Mouse (Mus musculus) limb, embryonic 12.5 days (tissue): ENCODE data around the gene Hdhd3. TPM values are rescaled to one million over a fixed set of nuclear protein-coding genes. Genes with fewer than 3 reads are reported as not detected.

Source experiments
- ATAC-seq: fragments of 200-750 bp; cut with Nextera tagmentation; 2 replicates; pipeline ENCODE4 v1.8.0; 2017; ENCODE audit warnings: low read depth, moderate TSS enrichment; ENCODE audit not compliant: insufficient number of reproducible peaks, insufficient read depth, low FRiP score, low TSS enrichment
- H3K27ac ChIP-seq: fragments of 300-500 bp; sonication (generic); 2 replicates; pipeline ENCODE4 v1.5.1; 2016; ENCODE audit warnings: mild to moderate bottlenecking, moderate library complexity
- H3K27me3 ChIP-seq: fragments of 300-500 bp; sonication (generic); 2 replicates; pipeline ENCODE4 v1.6.1; 2016; ENCODE audit warnings: mild to moderate bottlenecking, moderate library complexity
- H3K36me3 ChIP-seq: fragments of 300-500 bp; sonication (generic); 2 replicates; pipeline ENCODE4 v1.6.1; 2016; ENCODE audit warnings: mild to moderate bottlenecking, moderate library complexity
- H3K4me1 ChIP-seq: fragments of 300-500 bp; sonication (generic); replicated peaks from 2 replicates; pipeline ENCODE4 v1.6.1; 2016
- H3K4me2 ChIP-seq: fragments of 300-500 bp; sonication (generic); 2 replicates; pipeline ENCODE4 v1.6.1; 2016; ENCODE audit warnings: mild to moderate bottlenecking, moderate library complexity
- H3K4me3 ChIP-seq: fragments of 300-500 bp; sonication (generic); replicated peaks from 2 replicates; pipeline ENCODE4 v1.5.1; 2016; ENCODE audit warnings: mild to moderate bottlenecking
- H3K9ac ChIP-seq: fragments of 300-500 bp; sonication (generic); replicated peaks from 2 replicates; pipeline ENCODE4 v1.6.1; 2016; ENCODE audit warnings: mild to moderate bottlenecking, moderate library complexity
- H3K9me3 ChIP-seq: fragments of 300-500 bp; sonication (generic); 2 replicates; pipeline ENCODE4 v1.6.1; 2016; ENCODE audit warnings: mild to moderate bottlenecking, moderate library complexity
- WGBS: fragments of 180-500 bp; shearing (Covaris S2); methylation state at CpG from one replicate; pipeline ENCODE4 v1.1.7; 2016; 5-methylcytosine and 5-hydroxymethylcytosine counted together
- polyA plus RNA-seq: library from polyadenylated mRNA; unstranded; fragments of >200 nt; fragmentation: Nextera tagmentation; extraction: Ambion mirVana; gene quantifications from 2 replicates; pipeline ENCODE4 v1.2.1, GENCODE M21; 2016

The Hdhd3 gene
- 13.2 and 13.4 TPM in 2 replicates for polyA plus RNA-seq

GRCm38 (mm10) chr4:62503374-62503970, at the start of gene Hdhd3:
Gene Hdhd3 (minus strand): TSS chr4:62503467.
- no peak for ATAC-seq
- WGBS, result 77% methylated on average over 3 of the region's 3 CpGs
- Histone ChIP-seq H3K9me3 (no peaks in the 10 kb centered on the region), H3K4me3 (peak within 1 kb of the TSS; percentile 76), H3K27ac (peak within 1 kb of the TSS; percentile 53; the same call in 1 of the 2 replicates), H3K36me3 (peaks cover 27% of the 10 kb centered on the region), H3K9ac (peak within 1 kb of the TSS; percentile 76), H3K4me1 (peaks cover 15% of the 10 kb centered on the region), H3K27me3 (no peaks in the 10 kb centered on the region), H3K4me2 (peak within 1 kb of the TSS; percentile 72)

GRCm38 (mm10) chr4:62551966-62552365, 48.7 kb upstream of the Hdhd3 start:
- no peak overlapping the region for H3K4me3 ChIP-seq
- WGBS, result 84% methylated on average over 7 of the region's 7 CpGs
- no peak overlapping the region for H3K27ac ChIP-seq

GRCm38 (mm10) chr4:62544801-62545200, 41.5 kb upstream of the Hdhd3 start:
- no peak for ATAC-seq
- H3K4me3 ChIP-seq, result no peak overlapping the region
- H3K36me3 ChIP-seq, result no peaks in the 10 kb centered on the region
- H3K9me3 ChIP-seq, result no peaks in the 10 kb centered on the region
- no peak overlapping the region for H3K4me2 ChIP-seq
- H3K9ac ChIP-seq, result no peak overlapping the region
- H3K27ac ChIP-seq, result no peak overlapping the region
- no peaks in the 10 kb centered on the region for H3K27me3 ChIP-seq
- no peaks in the 10 kb centered on the region for H3K4me1 ChIP-seq

More at GRCm38 (mm10) chr4:62551966-62552365, 48.7 kb upstream of the Hdhd3 start:
- H3K4me1 ChIP-seq, result no peaks in the 10 kb centered on the region
- H3K9ac ChIP-seq, result no peak overlapping the region
- H3K27me3 ChIP-seq, result peaks cover 3% of the 10 kb centered on the region; the same call in 1 of the 2 replicates
- H3K36me3 ChIP-seq, result no peaks in the 10 kb centered on the region
- no peak for ATAC-seq
- no peak overlapping the region for H3K4me2 ChIP-seq
- H3K9me3 ChIP-seq, result no peaks in the 10 kb centered on the region

GRCm38 (mm10) chr4:62543782-62544181, 40.5 kb upstream of the Hdhd3 start:
- H3K4me3 ChIP-seq, result no peak overlapping the region
- ATAC-seq, result no peak
- H3K9me3 ChIP-seq, result no peaks in the 10 kb centered on the region
- H3K27ac ChIP-seq, result no peak overlapping the region
- no peaks in the 10 kb centered on the region for H3K27me3 ChIP-seq
- H3K9ac ChIP-seq, result no peak overlapping the region
- H3K4me1 ChIP-seq, result no peaks in the 10 kb centered on the region
- 85% methylated on average over 6 of the region's 6 CpGs for WGBS
- H3K36me3 ChIP-seq, result no peaks in the 10 kb centered on the region
- H3K4me2 ChIP-seq, result no peak overlapping the region

GRCm38 (mm10) chr4:62541802-62542201, 38.5 kb upstream of the Hdhd3 start:
- no peak overlapping the region for H3K27ac ChIP-seq
- no peak overlapping the region for H3K9ac ChIP-seq
- H3K4me3 ChIP-seq, result no peak overlapping the region
- 67% methylated on average over 3 of the region's 3 CpGs for WGBS
- no peaks in the 10 kb centered on the region for H3K9me3 ChIP-seq
- no peaks in the 10 kb centered on the region for H3K27me3 ChIP-seq
- no peak overlapping the region for H3K4me2 ChIP-seq
- no peaks in the 10 kb centered on the region for H3K4me1 ChIP-seq
- H3K36me3 ChIP-seq, result no peaks in the 10 kb centered on the region
- no peak for ATAC-seq

GRCm38 (mm10) chr4:62533729-62534128, 30.5 kb upstream of the Hdhd3 start:
- Histone ChIP-seq H3K36me3 (no peaks in the 10 kb centered on the region), H3K4me1 (no peaks in the 10 kb centered on the region; the same call in 1 of the 2 replicates), H3K4me2 (no peak overlapping the region), H3K27ac (peak overlapping the region; percentile 64; the same call in 1 of the 2 replicates), H3K9ac (no peak overlapping the region), H3K27me3 (no peaks in the 10 kb centered on the region), H3K9me3 (no peaks in the 10 kb centered on the region), H3K4me3 (no peak overlapping the region)
- 65% methylated on average over 6 of the region's 6 CpGs for WGBS
- no peak for ATAC-seq

GRCm38 (mm10) chr4:62527655-62528054, 24.4 kb upstream of the Hdhd3 start:
- H3K4me3 ChIP-seq, result no peak overlapping the region
- no peak overlapping the region for H3K4me2 ChIP-seq
- H3K9me3 ChIP-seq, result no peaks in the 10 kb centered on the region
- peaks cover 13% of the 10 kb centered on the region; the same call in 1 of the 2 replicates for H3K36me3 ChIP-seq
- peaks cover 12% of the 10 kb centered on the region for H3K4me1 ChIP-seq
- no peak overlapping the region for H3K9ac ChIP-seq
- no peak for ATAC-seq
- WGBS, result 87% methylated on average over 4 of the region's 4 CpGs
- H3K27ac ChIP-seq, result no peak overlapping the region
- H3K27me3 ChIP-seq, result no peaks in the 10 kb centered on the region

- Histone ChIP-seq H3K27ac (no peak overlapping the region), H3K27me3 (no peaks in the 10 kb centered on the region), H3K4me3 (no peak overlapping the region), H3K4me1 (peaks cover 12% of the 10 kb centered on the region), H3K4me2 (no peak overlapping the region), H3K9me3 (no peaks in the 10 kb centered on the region), H3K9ac (no peak overlapping the region), H3K36me3 (peaks cover 18% of the 10 kb centered on the region; the same call in 1 of the 2 replicates)
- 59% methylated on average over 2 of the region's 2 CpGs for WGBS
- no peak for ATAC-seq
Observed at GRCm38 (mm10) chr4:62526256-62526655, 23.0 kb upstream of the Hdhd3 start.

- under 1% methylated on average over 10 of the region's 10 CpGs for WGBS
- Histone ChIP-seq H3K27me3 (no peaks in the 10 kb centered on the region), H3K4me2 (peak overlapping the region; percentile 90), H3K9ac (peak overlapping the region; percentile 85; the same call in 1 of the 2 replicates), H3K36me3 (peaks cover 18% of the 10 kb centered on the region; the same call in 1 of the 2 replicates), H3K4me3 (peak overlapping the region; percentile 84), H3K9me3 (no peaks in the 10 kb centered on the region), H3K27ac (no peak overlapping the region), H3K4me1 (peaks cover 12% of the 10 kb centered on the region)
- ATAC-seq, result no peak
Observed at GRCm38 (mm10) chr4:62525489-62525811, 22.2 kb upstream of the Hdhd3 start.

GRCm38 (mm10) chr4:62524651-62525488, 21.6 kb upstream of the Hdhd3 start, which contains the start of the genes Pole3 and 4933430I17Rik:
Gene Pole3 (minus strand): TSS chr4:62525068.
Gene 4933430I17Rik (plus strand): TSS chr4:62525369.
- H3K9me3 ChIP-seq, result no peaks in the 10 kb centered on the region
- peaks cover 18% of the 10 kb centered on the region; the same call in 1 of the 2 replicates for H3K36me3 ChIP-seq
- H3K4me2 ChIP-seq, result peak within 1 kb of the TSS; percentile 90
- peak within 1 kb of the TSS; percentile 85 for H3K9ac ChIP-seq
- H3K4me3 ChIP-seq, result peak within 1 kb of the TSS; percentile 84
- peaks cover 12% of the 10 kb centered on the region for H3K4me1 ChIP-seq
- no peaks in the 10 kb centered on the region for H3K27me3 ChIP-seq
- peak; percentile 98 for ATAC-seq
- peak within 1 kb of the TSS; percentile 92 for H3K27ac ChIP-seq
- WGBS, result under 1% methylated on average over 59 of the region's 59 CpGs

- WGBS, result 96% methylated on average over 2 of the region's 2 CpGs
- no peak overlapping the region; the same call in 1 of the 2 replicates for H3K4me2 ChIP-seq
- no peaks in the 10 kb centered on the region for H3K9me3 ChIP-seq
- no peaks in the 10 kb centered on the region for H3K27me3 ChIP-seq
- peaks cover 39% of the 10 kb centered on the region for H3K4me1 ChIP-seq
- no peak overlapping the region for H3K27ac ChIP-seq
- no peak overlapping the region for H3K4me3 ChIP-seq
- peaks cover 18% of the 10 kb centered on the region; the same call in 1 of the 2 replicates for H3K36me3 ChIP-seq
- ATAC-seq, result no peak
- no peak overlapping the region for H3K9ac ChIP-seq
Observed at GRCm38 (mm10) chr4:62520892-62521400, 17.7 kb upstream of the Hdhd3 start.
